Mouse (Mus musculus) kidney, postnatal 10 days (tissue): ENCODE data around the gene Map6.

ENCODE experiments used
- DNase-seq: peaks from one replicate; pipeline ENCODE4 v3.0.0; 2021; ENCODE audit warnings: mixed read lengths

Gene Map6

DNA sequence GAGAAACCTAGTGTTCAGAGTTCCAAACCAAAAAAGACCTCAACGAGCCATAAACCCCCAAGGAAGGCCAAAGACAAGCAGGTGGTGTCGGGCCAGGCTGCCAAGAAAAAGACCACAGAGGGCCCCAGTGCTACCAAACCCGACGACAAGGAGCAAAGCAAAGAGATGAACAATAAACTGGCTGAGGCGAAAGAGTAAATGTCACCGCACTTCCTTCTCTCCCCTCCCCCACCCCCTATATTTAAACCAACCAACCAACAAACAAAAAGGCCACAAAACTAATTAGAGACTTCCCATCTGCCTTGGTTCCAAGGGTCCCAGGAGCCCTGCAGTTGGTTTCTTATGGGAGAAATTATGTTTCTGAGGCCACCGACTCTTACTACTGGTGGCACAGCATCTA is 50.2 kb downstream of the Map6 start:
- DNase-seq = no peak

DNA sequence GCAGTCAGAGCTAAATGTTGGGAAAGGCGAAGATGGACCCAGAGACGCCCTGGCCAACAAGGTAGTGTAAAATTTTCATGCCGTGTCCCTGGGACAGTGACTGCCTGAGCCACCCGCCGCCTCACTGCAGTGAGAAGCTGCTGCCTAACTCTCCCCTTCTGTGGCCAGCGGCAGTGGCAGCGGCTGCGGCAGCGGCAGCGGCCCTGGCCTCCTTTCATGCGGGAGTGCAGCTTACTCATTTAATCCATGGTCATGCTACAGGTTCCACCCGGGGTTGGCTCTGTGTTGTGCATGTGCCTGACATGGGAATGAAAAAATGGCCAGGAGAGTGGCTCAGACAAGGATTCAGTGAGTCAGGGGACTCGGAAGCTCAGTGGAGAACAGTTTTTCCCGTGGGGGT is 53.3 kb downstream of the Map6 start:
- DNase-seq = no peak

DNA sequence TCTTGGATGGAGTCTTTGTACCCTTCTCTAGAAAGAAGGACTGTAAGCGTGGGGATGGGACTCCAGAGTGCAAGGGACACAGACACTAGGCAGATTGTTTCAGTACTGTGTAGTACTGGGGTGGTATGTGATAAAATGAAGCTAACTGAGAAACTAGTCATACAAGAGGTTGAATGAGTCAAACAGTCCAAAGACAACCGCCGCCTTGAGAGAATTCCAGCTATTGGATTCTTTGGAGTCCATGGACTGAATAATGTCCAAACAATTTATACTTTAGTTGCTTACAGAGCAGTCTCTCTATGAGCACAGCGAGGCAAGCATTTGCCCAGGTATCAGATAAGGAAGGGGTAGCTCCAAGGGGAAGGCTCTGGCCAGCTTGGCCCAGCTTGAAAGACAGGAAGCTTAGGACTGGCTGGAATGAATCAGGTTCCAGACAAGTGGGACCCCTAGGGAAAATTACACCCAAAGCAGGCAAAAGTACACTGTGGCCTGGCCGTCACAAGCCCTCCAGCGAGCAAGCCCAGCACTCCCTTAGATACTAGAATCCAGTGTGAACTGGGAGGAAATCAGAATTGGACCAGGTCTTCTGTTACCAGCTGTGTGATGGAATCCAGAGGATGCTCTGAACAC is 55.6 kb downstream of the Map6 start:
- DNase-seq = no peak

DNA sequence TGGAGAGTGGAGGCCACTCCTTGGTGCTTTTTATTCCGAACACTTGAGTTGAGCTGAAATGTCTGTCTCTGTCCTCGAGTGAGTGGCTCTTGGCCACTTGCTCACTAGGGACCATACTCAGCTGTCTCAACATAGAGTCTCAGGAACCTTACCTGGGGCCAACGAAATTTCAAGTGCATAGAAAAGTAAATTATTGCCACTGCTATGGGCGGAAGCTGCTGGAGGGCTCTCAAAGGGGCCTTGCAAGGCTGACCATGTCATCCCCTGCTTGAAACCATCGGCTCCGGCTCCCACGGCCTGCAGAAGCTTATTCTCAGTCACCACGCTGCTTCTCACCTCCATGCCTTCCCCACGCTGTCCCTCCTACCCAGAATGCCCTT is 56.1 kb downstream of the Map6 start:
- no peak for DNase-seq

DNA sequence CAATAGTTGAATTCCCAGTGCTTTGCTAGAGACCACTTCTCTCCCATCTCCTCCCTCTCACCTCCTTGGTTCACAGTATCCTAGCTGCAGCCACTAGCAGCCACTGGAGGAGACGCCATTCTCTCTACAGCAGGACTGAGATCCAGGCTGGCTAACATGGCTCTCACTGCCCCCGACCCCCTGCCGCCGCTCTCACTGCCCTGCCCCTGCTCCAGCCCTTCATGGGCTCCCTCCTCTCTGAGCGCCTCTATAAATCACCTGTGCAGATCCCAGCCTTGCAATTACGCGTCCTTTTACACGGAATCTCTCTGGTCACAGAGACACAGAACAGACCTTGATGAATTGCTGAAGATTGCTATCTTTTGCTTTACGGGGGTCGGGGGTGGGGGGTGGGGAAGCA is 57.6 kb downstream of the Map6 start:
- no peak for DNase-seq

DNA sequence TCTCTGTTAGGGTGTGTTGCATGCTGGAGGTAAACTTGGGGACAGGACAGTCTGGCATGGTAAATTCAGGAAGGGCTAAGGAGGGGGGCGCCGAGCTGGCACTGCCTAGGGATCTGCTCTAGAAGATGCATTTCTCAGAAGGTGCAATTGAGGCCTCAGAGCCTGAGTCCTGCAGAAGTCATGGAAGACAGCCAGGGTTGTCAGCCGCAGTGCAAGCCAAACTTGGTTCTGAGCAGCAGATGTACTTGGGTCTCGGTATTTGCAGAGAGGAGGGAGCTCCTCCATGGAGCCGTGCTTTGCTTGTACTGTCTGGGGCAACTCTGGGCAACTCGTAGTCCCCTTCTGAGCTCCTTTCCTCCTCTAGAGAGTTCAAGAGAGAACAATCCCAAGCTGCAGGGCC is 58.9 kb downstream of the Map6 start:
- no peak for DNase-seq

DNA sequence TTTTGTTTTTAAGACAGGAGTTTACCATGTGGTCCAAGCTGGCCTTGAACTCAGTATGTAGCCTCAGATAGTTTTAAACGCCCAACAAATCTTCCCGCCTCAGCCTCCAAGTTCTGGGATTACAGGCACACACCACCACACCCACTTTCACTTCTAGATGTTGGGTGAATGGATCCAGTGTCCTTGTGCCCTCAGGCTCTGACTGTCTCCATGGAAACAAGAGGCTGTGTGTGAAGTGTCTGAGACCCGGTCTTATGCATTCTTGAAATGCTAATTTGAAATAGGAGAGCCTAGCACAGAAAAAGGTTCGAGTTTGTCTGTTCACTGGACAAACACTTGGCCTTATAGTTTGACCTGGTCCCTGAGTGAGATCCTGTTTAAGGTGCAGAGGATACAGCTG is 61.6 kb downstream of the Map6 start:
- no peak for DNase-seq

DNA sequence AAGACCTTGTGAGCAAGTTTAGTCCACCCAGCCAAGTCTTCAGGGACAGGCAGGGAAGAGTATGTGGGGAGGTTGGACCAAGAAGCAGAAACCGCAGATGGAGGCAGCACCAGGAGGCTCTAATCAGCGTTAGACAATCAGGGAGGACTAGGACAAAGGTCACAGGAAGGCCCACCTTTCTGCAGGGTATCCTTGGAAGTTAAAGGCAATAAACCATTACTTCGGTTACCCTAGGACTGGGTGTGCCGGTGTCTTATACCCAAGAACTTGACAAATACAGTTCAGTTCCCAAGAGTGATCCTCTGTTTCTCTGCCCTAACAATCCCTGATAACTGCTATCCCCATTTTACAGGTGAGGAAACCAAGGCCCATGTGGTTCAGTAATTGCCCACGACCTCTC is 62.8 kb downstream of the Map6 start:
- no peak for DNase-seq

DNA sequence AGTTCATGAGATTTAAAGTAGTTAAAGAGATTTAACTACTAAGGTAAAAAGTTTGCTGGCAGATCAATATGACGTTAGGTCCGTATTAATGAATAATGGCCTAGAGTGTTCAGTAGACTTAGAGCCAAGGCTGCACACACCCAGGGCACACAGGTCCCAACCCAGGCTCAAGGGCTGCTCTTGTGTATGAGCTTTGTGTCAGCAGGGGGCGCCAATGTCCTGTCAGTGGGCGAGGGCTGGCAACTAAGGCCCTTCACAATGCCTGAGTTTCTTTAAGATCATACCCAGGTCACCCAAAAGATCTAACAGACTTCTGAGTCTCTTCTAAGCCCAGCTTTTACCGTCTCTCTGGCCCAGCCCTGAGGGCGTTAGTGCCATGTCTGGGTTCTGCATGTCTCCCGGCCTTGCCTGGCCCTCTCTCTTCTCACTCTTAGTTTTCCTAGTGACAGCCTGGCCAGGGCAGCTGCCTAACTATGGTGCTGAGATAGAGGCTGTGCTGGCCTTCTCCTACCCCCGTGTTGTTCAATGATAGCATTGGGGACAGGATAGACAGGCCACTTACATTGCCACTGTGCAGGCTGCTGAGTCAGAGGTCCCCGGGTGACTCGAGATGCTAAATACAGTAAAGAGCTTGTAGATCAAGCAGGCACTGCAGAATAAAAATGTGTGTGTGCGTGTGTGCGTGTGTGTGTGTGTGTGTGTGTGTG is 65.7 kb downstream of the Map6 start:
- DNase-seq = peak; percentile 95

DNA sequence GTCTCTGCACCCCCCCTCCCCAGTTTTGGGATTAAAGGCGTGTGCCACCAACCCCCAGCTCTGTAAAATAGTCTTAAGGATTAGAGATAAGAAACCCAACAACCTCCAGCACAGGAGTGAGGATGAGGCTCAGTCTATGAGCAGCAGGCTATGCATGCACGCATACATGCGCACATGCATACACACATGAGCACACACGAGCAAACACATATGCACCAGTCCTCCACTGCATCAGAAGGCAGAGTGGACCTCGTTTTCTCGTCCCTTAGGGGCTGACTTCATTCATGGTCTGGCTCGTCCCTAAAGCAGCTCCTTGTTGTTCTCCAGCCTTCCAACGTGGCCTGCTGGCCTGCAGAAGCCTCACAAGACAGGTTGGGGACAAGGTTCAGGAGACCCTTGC is 73.5 kb downstream of the Map6 start:
- no peak for DNase-seq

DNA sequence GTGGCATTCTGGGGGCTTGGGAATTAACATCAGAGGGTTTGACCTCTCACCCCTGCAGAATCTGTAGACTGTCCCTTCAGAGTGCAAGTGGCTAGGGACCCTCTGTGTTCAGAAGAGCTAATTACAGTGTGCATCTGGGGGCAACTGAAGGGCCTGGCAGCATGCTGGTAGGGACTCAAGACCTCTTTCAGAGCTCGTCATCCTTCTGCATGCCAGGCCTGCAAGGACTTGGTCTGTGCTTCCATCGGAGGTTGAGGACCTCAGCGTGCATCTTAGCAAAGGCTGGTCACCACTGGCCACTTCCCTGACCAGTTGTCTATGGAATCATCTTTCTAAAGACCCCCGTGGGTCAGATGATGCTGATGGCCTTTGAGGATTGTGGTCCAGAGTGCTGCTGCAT is 76.3 kb downstream of the Map6 start:
- DNase-seq = no peak

DNA sequence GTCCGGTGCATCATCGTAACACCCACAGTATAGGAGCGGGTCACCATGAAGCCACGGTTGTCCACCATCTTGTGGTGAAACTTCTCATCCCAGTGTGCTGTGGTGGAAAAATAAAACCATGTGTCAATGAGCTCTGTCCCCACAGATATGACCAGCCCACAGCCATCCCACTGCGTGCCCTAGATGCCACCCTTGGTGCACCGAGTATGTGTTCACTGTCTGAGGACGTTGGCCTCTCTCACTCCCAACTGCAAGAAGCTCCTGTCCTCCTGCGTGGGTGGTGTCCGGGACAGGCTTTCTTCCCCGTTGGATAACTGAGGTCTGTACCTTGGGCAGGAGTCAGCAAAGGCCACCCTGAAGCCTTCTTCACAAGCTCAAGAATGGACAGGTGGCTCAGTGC is 80.0 kb downstream of the Map6 start:
- DNase-seq = no peak

DNA sequence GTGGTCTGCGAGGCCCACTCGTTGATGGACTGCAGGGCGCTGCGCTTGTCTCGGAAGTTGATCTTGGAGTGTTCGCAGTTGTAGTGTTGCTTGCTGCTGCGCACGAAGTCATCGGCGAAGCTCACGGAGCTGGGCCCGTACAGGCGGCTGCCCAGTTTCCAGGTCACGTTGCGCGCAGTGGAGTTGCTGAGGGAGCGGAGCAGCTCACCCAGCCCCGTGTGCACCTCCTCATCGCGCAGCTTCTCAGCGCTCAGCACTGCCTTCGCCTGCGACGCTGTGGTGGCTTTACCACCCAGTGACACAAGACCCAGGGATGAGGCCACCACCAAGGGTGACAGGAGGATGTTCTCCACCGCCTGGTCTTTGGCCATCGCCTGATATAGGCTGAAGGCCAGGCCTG is 81.6 kb downstream of the Map6 start:
- DNase-seq = no peak

DNA sequence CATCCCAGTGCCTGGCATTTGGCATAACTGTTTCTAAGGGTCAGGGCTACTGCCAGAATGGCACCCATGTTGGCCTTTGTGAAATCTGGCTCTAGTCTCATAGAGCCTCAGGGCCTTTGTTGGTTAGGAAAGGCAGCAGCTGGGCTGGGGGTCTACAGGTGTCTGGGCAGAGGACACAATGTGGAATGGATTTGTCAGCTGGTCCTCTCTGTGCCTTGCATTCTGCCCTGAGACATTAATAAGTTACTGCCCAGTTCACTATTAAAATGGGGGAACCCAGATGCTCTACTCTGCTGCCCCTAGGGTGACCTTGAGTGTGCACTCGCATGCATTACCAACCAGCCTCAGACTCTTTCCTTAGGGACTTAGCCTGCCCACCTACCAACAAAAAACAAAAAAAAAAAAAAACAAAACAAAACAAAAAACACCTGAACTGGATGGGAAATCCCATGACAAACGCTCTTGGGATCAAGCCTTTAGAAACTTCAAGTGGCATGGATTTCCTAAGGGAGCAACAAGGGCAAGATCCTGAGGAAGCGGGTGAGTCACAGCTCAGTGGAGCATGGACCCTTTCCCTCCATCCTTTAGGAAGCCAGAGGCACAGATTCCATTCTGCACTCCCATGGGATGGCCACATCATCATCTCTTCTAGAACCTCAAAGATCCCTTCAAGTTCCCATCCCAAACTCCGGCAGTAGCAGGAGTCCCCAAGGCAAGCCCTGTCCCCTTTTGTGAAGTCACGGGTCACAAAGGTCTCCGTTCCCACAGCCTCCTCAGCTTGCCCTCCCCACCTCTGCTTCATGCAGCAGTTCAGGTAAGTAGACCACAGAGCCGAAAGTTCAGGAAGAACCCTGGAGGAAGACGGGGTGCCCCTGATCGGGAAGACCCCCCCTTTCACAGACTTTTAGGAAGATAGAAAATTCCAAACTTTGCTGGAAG is 82.8 kb downstream of the Map6 start:
- peak; percentile 40 for DNase-seq

DNA sequence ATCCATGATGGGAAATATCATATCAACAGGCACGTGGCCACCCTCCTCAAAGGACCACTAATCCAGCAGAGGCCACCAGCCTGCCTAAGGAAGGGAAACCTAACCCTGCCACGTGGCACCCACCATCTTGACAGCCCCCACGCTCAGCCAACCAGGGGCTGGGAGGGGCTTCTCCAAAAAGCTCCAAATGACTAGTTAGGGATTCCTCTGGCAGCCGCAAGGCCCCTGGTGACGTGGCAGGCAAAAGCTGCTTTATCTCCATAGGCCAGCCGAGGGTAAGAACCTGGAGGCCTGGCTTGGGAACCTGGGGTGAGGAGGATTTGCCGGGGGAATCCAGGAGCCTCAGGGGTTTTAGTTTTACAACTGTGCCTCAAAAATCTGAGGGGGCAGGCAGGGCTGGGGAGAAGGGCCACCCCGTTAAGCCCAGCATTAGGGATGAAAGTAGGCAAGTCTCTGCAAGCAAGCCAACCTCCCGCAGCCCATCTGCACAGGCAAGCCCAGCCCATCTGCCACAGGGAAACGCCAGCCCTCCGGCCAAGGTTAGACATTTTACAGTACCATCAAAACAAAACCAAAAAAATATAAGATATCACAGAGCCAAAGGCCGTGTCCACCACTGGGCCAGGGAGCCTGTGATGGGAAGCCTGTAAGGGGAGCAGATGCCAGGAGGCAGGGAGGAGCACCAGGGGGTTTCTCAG is 84.0 kb downstream of the Map6 start:
- peak; percentile 60 for DNase-seq

DNA sequence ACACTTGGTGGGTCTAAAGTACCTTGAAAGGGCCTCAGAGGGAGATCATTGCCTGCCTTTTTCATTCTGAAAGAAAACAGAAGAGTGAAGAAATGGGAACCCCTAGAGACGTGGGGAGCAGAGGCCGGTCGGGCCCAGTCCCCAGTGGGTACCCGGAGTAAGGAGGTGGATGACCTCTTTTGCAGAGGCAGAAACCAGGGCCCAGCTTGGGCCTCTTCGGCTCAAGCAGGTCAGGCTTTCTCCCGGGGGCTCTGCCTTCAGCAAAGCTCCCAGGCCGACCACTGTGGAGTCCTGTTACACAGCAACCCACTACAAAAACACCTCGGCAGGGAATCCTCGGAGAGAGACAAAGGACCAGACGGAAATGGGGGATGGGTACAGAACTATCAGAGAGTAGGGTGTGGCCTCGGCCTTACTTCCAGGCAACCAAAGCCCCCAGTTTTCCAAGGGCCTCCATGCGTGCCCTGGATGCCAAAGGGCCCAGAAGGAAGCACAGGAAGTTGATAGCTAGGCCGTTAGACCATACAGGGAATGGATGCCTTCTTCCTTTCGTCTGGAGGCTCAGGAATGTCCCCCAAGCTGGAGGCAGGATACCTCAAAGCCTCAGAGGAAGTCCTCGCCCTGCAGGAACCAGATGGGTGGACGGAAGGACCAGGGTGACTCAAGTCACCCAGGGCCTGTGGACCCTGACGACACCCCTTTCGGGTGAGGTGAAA is 84.7 kb downstream of the Map6 start:
- DNase-seq = peak; percentile 63

DNA sequence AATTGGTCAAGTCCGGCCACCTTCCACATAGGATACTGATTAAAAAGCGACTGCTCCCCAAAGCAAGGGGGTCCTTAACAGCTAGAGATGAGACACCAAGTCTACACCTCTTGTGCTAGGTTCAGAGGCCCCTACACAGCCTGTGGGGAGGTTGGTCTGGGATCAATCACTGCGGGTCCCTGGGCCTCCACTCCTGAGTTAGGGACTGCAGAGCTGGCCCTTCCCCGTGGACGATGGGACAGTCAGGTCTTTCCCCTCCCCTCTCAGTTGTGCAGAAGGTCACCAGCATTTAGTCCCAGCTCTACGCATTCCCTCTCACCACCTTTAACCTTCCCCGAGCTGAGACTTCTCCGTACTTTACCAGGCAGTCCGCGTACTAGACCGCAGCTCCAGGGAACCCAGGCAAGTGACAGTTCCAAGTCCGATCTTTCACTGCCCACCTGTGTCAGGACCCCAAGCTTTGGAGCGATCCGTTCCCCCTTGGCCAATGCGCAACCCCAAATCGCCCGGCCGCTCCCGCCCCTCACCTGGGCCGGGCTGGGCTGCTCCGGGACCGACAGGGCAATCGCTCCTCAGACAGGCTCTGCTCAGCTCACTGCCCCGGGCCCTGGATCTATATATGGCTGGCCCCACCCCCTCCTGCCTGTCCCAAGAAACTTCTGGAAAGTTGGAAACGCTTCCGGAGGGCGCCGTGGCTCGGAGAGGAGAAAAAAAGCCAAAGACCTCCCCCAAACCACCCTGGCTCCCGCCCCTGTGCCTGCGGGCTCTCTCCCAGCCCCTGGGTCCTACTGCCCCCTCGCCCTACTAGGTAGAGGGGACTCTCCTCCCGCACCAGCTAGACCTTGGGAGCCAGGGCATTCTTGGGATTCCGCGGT is 85.5 kb downstream of the Map6 start, which contains the start of gene Serpinh1:
Gene Serpinh1 (minus strand): TSS at position 714 of the 875 bp plus-strand sequence.
- peak; percentile 96 for DNase-seq

DNA sequence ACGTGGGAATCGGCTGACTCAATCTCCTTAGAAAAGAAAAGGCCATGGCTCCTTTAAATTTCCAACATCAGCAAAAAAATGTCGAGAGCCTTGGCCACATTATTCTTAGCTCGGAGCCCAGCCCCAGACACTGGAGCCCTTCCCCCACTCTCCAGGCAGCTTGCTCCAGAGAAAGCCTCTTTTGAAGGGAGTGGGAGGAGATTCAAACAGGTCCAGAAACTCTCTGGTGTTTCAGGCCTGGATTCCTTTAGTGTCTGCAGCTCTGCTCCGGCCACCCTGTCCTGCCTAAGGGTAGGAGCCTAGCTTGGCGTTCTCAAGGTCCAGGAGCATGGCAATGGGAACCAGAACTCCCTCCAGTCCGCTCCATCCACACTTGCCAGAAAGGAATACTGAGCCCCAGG is 88.5 kb downstream of the Map6 start:
- peak; percentile 92 for DNase-seq

DNA sequence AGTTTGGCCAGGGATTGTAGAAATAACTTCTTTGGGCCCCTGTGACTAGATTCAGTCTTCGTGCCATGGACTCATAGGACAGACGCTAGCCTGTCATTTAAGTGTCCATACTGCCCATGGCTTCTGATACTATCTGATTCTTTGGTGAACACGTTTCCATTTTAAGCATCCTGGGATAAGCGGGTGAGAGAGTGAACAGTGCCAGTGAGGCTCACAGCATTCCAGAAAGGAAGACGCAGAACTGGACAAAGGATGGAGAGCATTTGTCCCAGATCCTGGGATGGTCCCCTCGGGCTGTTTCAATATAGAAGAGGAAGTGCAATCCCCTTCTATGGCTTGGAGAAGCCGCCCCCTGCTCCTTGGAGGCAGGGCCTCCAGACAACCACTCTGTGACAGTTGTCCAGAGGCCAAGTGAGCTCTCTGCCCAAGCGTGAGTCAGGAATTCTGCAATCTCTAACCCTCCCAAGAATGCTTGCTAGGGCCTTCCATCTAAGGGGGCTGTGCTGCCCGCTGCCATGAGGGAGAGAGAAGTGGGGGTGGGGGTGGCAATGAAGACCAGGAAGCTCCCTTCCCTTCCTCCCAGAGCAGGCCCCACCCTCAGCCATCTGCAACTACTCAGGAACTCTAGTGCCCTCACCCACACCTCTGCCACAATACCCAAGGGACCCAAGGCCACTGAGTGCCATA is 89.1 kb downstream of the Map6 start:
- peak; percentile 75 for DNase-seq

DNA sequence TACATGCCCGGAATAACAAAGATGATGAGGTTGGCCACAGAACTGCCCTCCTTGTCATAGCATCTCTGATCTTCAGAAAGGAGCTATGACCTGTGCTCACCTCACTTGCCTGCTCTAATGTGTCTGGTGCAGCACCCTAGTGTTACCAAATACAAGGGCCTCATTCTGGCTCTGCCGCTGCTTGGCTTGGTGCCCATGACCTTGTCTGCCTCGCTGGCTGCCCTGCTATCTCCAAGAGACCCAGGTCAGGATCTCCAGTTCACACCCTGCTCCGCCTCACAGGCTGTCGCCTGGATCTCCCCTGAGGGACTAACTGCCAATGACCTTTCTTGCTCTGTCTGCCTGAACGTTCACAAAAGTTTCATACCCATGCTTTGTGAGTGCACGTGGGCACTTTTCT is 90.0 kb downstream of the Map6 start:
- DNase-seq = peak; percentile 72

DNA sequence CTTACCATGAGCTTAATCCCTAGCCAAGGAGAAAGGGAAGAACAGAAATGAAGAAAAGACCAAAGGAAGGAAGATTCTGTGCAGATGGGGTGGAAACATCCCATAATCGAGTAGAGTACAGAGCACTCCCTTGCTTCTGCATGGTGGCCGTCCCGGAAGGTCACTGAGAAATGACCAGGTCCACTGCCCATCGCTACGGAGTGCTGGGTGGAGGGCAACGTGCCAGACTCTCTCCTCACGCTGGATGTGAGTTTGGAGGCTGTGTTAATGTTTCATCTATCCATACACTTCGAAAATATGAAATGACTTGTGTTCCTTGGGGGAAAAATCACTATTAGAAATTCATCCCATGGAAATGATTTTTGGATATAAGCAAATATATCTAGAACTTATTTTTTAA is 91.1 kb downstream of the Map6 start:
- peak; percentile 67 for DNase-seq
